Mouse (Mus musculus): Measurements from ENCODE around the gene Dtnb. TPM values are rescaled to one million over a fixed set of nuclear protein-coding genes. Genes with fewer than 3 reads are reported as not detected.

The Dtnb gene
- polyA plus RNA-seq, 1 experiment, result 15.9 TPM

DNA sequence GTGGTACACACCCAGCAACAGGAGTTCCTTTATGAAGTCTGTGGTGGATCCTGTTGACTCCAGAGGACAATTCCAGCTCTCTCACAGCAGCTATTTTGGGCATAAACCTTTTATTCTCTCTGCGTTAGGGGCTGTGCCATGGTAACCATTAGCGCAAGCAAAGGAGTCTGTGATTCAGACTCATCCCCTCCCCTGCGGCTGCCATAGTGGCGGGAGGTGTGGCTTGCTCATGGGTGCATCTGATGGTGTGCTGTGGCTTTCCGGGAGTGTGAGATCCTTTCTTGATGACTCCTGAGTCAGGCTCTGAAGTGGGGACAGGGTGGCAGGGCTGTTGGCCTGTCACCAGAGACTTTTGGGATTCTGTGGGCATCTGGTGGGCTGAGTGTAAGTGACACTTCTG is 251.2 kb downstream of the Dtnb start:
- no peaks in the 10 kb centered on the region for H3K36me3 ChIP-seq (ENCODE audit: control insufficient read depth, insufficient read depth, low read length)
- 86% methylated on average over 5 of the region's 5 CpGs for WGBS
- peaks cover 32% of the 10 kb centered on the region for H3K4me1 ChIP-seq (ENCODE audit: control insufficient read depth, insufficient read depth, insufficient read length, low read length)
- TF ChIP-seq POLR2A (IDR thresholded peaks at IDR 0.05; ENCODE audit: low read depth, low read length) (no peak), CTCF (IDR thresholded peaks at IDR 0.05; ENCODE audit: extremely low read depth, insufficient read length, insufficient replicate concordance, low read depth, low read length) (no peak)
- H3K27ac ChIP-seq (ENCODE audit: insufficient read depth, low read depth, low read length), result no peak overlapping the region
- no peaks in the 10 kb centered on the region for H3K27me3 ChIP-seq (ENCODE audit: control insufficient read depth, insufficient read depth, low read length)
- no peak overlapping the region for H3K4me3 ChIP-seq (ENCODE audit: low read depth, low read length)

DNA sequence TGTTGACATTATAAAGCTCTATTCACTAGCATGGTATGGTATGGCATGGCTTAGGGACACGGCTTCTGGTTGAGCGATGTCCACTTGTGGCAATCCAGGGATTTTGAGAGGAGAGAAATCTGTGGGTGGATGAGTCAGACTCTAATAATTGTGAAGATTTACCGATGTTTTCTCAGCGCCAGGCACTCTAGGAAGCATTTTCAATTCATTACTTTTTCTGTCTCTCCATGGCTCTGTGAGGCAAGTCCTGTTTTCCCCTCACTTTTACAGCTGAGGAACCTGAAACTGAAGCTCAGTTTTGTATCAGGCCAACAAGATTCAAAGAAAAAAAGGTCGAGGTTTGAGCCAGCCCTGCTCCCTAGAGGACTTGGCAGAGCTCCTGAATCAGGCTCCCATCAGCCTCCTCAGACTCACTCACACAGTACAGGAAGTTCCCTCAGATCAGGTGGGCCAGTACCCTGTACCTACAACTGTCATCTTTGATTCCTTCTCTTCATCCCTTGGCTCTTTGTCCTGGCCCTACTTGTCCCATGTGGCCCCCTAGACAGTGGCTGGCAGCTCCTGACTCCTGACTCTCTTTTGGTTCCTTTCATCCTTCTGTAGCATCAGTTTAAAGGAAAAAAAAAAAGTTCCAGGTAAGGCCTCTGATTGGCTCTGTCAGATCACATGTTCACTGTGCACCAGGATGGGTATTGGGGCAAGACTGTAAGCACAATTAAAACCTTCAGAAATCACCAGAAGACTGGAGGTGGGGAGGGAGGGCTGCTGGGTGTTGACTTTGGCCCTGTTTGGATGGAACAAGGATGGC is 252.9 kb downstream of the Dtnb start:
- Histone ChIP-seq H3K4me3 (ENCODE audit: low read depth, low read length) (peak overlapping the region; percentile 40), H3K27ac (ENCODE audit: insufficient read depth, low read depth, low read length) (no peak overlapping the region), H3K4me1 (ENCODE audit: control insufficient read depth, insufficient read depth, insufficient read length, low read length) (peaks cover 29% of the 10 kb centered on the region), H3K27me3 (ENCODE audit: control insufficient read depth, insufficient read depth, low read length) (no peaks in the 10 kb centered on the region), H3K36me3 (ENCODE audit: control insufficient read depth, insufficient read depth, low read length) (no peaks in the 10 kb centered on the region)
- TF ChIP-seq CTCF (IDR thresholded peaks at IDR 0.05; ENCODE audit: extremely low read depth, insufficient read length, insufficient replicate concordance, low read depth, low read length) (no peak), POLR2A (IDR thresholded peaks at IDR 0.05; ENCODE audit: low read depth, low read length) (no peak)
- 44% methylated on average over 5 of the region's 5 CpGs for WGBS

DNA sequence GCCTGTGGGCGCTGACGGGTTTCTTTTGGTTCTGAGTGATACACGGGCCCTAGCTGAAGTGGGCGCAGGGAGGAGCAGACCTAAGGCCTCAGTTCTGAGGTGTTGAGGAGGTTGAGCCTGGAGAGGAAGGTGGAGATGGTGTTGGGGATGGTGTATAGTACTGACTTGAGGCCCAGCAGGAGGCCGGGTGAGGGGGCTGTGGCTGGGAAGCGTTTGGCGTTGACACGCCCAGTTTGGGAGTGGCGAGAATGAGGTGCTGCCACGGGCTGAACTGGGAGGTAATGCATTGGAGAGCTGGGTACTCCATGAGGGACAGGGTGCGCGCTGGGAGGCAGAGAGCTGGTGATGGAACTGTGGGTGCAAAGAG is 253.5 kb downstream of the Dtnb start:
- Histone ChIP-seq H3K4me1 (ENCODE audit: control insufficient read depth, insufficient read depth, insufficient read length, low read length) (peaks cover 28% of the 10 kb centered on the region), H3K36me3 (ENCODE audit: control insufficient read depth, insufficient read depth, low read length) (no peaks in the 10 kb centered on the region), H3K27ac (ENCODE audit: insufficient read depth, low read depth, low read length) (no peak overlapping the region), H3K27me3 (ENCODE audit: control insufficient read depth, insufficient read depth, low read length) (no peaks in the 10 kb centered on the region), H3K4me3 (ENCODE audit: low read depth, low read length) (peak overlapping the region; percentile 40)
- 30% methylated on average over 12 of the region's 12 CpGs for WGBS
- no peak for TF ChIP-seq CTCF (IDR thresholded peaks at IDR 0.05; ENCODE audit: extremely low read depth, insufficient read length, insufficient replicate concordance, low read depth, low read length)
- TF ChIP-seq POLR2A (IDR thresholded peaks at IDR 0.05; ENCODE audit: low read depth, low read length), result no peak

- Histone ChIP-seq H3K4me1 (ENCODE audit: control insufficient read depth, insufficient read depth, insufficient read length, low read length) (peaks cover 28% of the 10 kb centered on the region), H3K4me3 (ENCODE audit: low read depth, low read length) (no peak overlapping the region), H3K36me3 (ENCODE audit: control insufficient read depth, insufficient read depth, low read length) (no peaks in the 10 kb centered on the region), H3K27ac (ENCODE audit: insufficient read depth, low read depth, low read length) (no peak overlapping the region), H3K27me3 (ENCODE audit: control insufficient read depth, insufficient read depth, low read length) (no peaks in the 10 kb centered on the region)
- 83% methylated on average over 5 of the region's 5 CpGs for WGBS
- TF ChIP-seq POLR2A (IDR thresholded peaks at IDR 0.05; ENCODE audit: low read depth, low read length) (no peak), CTCF (IDR thresholded peaks at IDR 0.05; ENCODE audit: extremely low read depth, insufficient read length, insufficient replicate concordance, low read depth, low read length) (no peak)
These were observed 255.6 kb downstream of the Dtnb start for GRCm38 (mm10) chr12:3827771-3828170.

Other genes starting within 250 kb of the Dtnb start
- 1.5 and 2.1 TPM in 2 replicates for gene Kif3c, start 207.2 kb upstream of the Dtnb start, polyA plus RNA-seq (2012; rRNA removed)
- gene Asxl2, start 145.5 kb upstream of the Dtnb start, polyA plus RNA-seq (2012; rRNA removed), result 2.4 and 5.3 TPM in 2 replicates
- 5.2 and 10.2 TPM in 2 replicates for gene Dnmt3a, start 233.6 kb downstream of the Dtnb start, polyA plus RNA-seq (2012; rRNA removed)